Mouse (Mus musculus) left cerebral cortex, adult 9 months (tissue): ENCODE results near the gene Ercc6.

Experiments
- DNase-seq, 2 experiments: peaks; one replicate each; pipeline ENCODE4 v3.0.0; 2022; ENCODE audit warnings: low spot score in 2 of 2

The Ercc6 gene

DNA sequence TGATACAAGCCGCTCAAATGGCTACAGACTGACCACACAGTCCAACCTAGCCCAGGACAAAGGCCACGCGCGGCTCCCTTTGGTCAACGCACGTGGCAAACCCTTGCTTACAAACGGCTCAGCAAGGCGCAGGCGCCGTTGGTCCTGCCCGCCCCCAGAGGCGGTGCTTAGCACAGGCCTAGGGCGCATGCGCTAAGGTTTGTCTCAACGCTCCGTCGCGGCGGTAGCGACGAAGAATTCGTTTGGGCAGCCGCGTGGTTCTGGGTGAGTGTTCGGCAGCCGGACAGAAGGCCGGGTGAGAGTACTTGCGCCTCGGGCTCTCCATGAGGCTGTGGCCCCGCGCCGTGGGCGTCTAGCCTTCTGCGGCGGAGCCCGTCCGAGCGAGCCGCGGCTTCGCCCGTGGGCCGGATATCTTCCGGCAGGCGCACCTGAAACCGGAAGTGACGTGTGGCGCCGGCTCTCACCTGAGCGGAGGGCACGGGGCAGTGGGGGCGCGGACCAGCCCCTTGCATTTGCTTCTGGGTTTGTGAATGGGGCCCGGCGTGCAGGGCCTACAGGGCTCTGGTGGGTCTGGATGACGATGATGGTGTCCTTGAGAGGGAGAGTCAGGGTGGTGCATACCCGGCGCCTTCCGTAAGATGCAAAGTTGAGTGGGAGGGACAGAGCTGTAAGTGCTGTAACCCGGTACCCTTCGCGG is at the start of gene Ercc6:
Gene Ercc6, plus strand, starts transcription at position 186 of the 697 bp plus-strand sequence.
- DNase-seq: peak; percentile 79 to 93

DNA sequence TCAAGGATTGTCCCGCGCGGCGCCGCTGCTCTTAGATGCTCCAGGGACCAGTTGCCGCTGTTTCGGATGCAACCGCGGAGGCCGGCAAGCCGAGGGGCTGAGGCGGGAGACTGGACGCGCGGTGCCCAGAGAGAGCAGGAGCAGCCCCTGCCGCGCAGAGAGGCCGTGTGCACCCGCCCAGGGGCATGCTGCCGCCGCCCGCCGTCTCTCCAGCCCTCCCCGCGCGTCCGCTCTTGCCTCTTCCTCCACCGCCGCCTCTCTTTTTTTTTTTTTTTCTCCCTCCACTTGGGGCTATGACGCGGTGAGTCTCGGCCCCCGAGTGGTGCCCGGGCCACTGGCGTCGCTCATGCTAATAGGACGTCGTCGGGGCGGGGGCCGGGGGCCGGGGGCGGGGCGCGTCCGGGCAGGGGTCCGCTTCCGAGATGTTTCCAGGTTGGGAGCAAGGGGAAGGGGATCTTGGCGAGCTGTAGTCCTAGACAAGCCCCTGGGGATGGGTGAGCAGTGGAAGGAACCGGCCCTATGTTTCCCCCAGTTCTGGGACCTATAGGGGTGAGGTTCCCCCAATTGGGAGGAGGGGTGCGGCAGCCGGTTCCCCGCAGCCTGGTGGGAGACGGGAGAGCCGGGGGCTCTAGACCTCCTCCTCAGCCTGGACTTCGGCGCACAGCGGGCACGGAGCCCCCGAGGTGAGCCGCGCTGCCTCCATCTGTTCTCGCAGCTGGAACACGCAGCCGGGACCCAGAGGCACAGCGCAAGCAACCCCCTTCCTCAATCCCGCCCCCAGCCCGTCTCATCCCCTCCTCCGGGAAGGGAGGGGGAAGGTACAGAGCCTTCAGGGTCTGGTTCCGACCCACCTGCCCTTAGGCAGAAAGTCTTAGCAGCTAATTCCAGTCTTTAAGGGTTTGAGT is 48.5 kb upstream of the Ercc6 start, which contains the start of gene Slc18a3:
Gene Slc18a3, minus strand, starts transcription at position 250 of the 905 bp plus-strand sequence.
- no peak for DNase-seq

DNA sequence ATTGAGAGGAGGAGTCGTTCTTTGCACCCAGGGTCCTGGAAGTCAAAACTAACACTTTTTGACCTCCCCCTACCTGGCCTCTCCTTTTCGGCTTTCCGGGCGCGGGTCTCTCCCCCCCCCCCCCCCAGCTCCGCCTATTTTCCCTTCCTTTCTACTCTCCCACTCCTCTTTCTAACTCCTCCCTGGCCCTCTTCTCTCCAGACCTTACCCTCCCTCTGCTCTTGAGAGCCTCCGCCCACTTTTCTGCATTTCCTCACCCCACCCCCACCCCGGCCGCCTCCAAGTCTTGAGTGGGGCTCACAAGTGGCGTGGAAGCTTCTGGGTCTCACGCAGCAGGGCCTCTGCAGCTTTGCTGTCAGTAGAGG is 47.8 kb upstream of the Ercc6 start:
- DNase-seq: no peak

DNA sequence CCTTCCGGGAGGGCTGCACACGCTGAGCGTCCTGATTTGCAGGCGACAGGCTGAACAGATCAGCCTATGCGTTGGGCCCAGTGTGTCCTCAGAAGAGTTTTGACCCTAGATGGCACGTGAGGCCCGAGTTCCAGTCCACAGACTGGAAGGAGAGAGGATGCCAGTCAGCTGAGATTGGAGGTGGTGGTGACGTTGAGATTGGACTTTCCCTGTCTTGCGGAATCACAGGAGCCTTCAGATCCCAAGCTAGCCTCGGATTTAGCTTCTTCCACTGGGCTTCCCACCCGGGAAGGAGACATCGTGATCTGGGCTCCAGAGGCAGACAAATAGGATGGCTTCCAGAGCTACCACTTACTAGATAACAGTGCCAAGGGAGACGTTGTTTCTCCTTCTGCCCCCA is 47.4 kb upstream of the Ercc6 start, which contains the start of gene Chat:
Gene Chat, minus strand, starts transcription at position 101 of the 400 bp plus-strand sequence.
- DNase-seq: no peak

DNA sequence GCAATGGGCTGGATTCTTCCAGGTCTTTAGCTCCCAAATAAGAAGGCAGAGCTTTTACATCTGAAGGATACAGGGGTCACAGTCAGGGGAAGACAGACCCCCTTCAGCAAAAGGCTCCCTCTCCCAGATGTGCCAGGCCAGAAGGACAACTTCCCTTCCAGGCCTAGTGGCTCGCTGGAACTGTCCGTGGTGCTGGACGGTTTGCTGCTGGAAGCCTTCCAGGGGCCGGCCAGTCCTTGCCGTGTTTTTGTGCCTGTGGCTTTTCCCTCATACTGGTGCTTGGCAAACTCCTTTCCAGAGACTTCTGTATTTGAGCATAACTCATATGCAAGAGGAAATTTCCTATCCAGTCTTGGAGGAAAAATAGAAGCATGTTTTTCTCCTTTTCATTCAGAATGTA is 45.7 kb upstream of the Ercc6 start:
- DNase-seq: no peak

DNA sequence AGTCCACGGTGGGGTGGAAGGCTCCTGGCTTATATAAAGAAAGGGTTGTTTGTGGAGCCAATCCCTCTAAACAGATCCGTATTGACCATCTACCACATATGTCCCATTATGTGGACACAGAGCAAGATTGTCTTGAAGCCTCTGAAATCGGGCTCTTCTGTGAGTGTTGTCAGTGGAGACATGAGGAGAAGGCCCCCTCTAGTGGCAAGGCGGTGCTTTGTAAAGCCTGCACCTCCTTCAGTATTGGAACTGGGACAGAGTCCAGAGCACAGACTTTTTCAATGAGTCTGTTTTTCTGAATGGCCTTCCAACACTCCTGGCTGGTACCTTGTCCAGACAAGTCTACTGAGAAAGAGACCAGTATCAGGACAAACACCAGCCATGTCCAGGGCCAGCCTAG is 40.3 kb upstream of the Ercc6 start:
- peak in 1 of 2 experiments; percentile 73 for DNase-seq

DNA sequence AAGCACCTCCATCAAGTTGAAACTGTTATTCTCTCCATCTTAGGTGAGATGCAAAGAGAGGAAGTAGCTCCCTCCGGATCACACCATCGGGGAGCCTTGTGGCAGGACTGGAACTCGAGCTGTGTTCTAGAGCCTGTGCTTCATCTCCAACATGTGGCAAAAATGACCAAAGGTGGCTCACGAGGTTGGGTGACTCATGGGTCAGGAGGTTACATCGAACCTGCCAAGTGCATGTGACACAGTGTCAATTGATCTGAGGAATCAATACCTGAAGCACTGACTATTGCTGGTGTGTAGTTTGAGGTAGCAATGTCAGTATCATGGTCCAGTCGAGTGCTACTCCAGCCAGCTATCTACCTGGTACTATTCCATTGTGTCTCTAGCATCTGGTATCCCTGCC is 36.8 kb upstream of the Ercc6 start:
- no peak for DNase-seq

DNA sequence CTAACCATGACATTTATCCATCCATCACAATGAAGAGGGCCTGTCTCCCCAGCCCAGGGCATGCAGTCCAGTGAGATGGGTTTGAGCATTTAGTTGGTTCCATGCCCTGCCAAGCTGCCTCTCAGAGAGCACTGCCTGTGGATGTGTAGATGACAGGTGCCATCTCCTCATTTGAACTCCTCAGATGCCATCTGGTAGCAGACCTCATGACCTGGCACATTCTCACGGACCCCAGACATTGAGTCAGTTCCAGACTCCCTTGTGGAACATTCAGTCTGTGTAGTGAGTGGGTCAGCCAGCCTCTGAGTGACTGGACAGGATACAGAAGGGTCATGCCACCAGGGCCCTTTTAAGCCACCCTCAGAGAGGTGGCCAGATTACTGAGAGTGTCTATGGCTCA is 35.7 kb upstream of the Ercc6 start:
- DNase-seq: no peak

DNA sequence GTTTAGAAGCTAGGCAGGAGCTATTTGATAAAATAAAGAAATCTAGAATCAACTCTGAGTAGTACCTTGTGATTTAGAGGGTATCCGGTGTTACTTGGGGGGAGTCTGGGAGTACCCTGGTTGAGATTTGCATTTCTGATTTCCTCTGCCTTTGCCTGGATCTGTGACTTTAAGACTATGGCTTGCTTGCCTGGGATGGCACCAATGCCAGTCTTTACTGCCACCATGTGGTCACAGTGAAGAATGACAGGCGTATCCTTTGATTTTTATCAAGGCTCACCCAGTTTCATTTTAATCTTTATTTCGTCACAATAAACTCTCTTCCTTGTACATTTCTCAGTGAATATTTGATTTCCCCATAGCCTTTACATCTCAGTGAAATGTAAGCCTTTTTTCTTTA is 31.3 kb upstream of the Ercc6 start:
- DNase-seq: no peak

DNA sequence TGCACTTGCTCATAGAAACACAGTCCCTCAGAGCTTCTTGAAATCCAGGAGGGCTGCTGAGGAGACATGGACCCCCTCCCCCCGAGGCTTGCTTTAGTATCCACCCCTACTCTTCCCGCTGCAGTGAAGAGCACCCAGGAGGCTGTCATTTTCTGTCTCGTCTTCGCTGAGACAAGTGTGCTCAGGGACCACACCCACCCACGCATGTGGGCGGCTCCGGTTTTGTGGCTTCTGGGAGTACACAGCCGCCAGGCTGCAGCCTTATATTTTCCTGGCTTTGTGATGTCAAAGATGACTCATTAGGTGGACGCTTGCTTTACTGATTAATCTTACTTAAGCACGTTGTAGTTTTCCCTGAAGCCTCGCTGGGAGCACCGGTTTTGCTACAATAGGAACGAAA is 20.8 kb upstream of the Ercc6 start:
- peak in 1 of 2 experiments; percentile 25 for DNase-seq

DNA sequence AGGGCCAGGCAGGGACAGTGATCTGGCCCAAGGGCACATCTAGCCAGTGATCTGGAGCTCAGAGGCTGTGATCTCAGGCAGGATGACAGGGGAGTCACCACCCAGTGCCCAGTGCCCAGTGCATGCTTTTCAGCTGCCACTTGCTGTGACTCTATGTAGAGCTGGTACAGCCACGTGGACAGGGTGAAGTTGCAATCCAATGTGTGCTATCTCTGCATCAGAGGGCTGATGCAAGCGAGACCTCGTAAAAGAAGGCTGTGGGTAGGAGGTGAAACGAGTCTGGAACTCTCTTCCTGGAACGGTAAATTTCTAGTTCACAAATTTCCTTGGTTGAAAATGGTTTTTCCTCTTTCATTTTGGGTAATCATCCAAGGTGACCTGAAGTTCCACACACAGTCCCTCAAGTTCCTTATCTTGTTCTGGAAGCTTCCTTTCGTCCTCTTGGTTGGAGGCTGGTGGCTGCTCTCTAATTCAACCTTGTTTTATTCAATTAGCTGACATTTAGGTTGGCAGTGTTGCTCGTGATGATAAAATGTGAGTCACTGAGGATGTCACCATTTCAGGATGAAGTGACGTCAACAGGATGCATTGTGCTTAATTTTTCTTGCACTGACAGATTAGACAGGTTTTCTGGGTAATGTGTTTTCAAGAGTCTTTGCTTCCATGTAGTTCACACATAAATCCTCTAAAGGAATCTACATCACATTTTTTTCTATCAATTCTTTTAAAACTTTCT is 17.0 kb upstream of the Ercc6 start:
- no peak for DNase-seq

DNA sequence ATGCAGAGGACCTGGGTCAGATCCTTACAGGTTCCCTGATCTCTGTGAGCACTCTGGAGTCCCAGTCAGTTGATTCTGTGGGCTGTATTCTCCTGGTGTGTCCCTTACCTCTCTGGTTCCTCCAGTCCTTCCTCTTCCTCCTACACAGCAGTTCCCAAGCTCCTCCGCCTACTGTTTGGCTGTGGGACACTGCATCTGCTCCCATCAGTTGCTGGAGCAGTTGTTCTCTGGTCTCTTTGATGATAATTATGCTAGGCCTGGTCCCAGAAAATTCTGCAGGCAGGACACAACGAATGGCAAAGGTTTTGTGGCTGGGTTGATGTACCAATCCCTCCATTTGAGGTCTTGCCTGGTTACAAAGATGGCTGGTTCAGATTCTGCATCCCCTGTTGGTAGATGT is 12.0 kb upstream of the Ercc6 start:
- no peak for DNase-seq

DNA sequence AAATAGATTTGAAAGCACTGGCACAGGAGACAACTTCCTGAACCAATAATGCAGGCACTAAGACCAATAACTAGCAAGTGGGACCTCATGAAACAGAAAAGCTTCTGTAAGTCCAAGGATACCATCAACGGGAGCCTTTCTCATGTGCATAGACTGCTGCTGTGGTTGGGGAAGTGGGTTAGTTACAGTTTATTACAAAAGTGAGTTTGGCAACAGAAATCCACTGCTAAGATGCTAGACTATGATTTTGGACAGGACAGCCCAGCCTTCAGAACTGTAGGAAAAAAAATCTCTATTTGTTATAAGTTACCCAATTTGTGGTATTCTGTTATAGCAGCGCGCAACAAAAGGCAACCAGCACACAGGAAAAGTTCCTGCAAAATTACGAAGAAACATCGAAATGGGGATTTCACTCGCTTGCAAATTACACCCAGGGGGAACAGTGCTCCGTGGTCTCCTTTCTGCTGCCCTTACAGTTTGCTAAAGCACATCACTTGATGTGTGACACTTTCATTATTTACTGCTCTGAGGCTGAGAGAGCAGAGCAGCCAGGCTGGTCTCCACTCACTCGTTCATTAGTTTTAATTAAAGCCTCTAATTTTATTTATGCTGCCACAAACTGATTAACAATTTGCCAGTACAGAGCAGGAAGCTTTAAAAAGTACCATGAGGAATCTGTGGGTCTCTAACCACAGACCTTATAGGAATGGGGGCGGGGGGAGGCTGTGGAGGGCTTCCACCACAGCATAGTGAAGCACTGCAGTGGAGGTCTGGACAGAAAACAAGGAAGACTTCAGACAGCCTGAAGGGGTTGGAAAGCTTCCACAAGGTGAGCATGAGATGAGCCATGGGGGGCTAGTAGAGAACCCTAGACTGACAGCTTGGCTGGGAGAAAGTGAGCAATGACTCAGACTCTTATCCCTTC is 10.3 kb upstream of the Ercc6 start:
- no peak for DNase-seq

DNA sequence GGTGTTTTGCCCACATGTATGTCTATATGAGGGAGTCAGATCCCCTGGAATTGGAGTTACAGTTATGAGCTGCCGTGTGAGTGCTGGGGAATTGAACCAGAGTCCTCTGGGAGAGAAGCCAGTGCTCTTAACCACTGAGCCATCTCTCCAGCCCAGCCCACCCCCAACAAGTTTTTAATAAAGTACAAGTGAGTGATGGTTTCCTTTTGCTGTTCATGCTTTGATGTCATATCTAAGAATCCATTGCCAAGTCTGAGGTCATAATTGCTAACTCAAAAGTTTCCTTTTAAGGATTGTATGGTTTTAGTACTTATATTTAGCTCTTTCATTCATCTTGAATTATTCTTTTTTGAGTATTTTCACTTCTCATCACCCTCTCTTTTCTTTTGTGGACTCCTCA is 9.4 kb upstream of the Ercc6 start:
- no peak for DNase-seq

DNA sequence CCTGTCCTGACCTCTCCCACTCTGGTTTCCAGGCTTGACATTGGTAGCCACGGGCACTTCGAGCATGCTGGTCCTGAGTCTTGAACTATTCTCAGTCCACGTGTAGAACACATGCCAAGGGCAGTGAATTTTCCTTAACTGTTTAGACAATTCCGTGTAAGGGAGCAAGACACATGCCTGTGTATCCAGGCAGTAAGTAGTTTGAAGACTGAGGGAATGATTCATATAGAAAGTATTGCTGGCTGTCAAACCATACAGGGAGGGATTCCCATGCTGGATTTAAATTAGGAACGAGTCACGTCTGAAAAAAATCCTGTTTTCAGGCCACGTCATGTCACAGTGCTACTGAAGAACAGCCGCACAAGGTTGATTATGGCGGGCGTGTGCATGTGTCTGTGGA is 7.0 kb upstream of the Ercc6 start:
- no peak for DNase-seq

DNA sequence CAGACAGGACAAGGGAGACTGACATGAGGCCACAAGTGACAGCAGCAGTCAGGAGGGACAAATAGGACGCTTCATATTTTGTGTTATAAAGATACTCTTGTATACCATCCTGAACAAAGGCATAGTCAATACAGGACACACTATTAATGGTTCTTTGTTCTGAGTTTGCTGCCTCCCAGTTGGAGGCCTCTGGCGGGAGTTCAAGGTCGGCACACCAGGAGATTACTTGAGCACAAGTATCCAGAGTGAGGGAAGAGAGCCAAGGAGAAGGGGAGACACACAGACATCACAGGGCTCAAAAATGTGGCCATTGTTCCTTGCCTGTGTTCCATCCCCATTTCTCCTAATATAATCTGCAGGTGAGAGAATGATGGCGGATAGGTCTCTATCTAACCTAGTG is 6.1 kb upstream of the Ercc6 start:
- DNase-seq: no peak

DNA sequence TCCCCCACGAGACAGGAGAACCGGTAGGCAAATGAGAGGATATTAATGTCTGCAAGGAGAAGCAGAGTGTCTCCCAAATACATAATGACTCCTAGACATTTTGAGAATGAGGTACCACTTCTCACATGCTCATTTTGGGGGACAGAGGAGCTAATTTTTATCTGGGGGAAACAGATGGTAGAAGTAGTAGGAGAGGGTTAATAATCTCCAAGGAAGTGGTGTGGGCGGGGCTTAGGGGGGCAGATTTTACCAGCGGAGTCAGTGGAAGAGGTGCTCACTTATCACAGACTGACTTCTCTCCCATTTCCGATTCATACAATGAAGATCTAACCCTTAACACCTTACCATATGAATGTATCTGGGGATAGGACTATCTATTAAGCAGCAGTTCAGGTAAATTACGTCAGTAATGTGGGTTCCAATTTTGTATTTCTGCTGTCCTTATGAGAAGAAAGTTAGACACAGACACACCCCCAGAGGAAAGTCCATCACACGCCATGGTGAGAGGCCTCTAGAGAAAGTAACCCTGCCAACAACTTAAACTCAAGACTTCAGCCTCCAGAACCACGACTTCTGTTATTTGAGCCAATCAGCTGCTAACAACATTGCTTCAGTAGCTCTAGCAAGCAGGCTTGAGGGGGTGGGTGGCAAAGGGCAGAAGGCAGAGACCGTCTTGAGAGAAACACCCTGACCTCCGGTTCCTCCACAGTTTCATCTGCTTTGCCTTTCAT is 5.1 kb upstream of the Ercc6 start:
- no peak for DNase-seq

DNA sequence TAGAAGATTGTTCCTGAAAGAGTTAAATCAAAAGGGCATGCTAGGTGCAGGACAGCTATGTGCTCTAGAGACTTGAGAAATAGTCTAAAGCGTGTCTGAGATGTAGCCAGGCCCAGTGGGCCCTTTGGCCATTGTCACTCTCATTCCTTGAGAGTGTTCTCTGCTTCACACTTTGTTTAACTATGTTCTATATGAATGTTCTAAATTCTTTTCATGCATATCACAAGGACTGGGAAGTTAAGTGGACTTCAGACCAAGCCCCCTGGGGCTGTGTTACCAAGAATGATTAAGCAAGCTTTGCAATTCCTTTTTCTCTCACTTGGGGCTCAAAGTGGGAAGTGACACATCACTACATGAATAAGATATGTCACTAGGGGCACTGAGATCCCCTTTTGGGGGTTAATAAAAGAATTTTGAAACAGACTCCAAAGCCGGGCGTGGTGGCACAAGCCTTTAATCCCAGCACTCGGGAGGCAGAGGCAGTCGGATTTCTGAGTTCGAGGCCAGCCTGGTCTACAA is 3.8 kb upstream of the Ercc6 start:
- DNase-seq: no peak

DNA sequence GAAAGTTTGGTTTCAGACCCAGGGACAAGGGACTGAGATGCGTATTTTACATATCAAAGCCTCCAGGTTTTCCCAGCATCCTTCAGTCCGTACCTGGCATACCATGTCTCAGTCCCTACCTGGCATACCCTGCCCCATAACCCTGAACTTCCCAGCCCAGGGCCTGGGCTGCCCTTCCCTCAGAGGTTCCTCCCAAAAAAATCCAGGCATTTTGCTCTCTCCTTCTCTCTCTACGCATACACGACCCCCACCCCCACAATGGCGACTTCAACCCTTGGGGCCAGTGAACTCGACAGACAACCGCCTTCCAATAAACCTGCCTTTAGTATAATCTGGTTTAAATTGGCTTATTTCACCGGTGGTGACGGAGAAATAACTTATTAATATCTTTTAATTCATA is 409 bp upstream of the Ercc6 start:
- no peak for DNase-seq

DNA sequence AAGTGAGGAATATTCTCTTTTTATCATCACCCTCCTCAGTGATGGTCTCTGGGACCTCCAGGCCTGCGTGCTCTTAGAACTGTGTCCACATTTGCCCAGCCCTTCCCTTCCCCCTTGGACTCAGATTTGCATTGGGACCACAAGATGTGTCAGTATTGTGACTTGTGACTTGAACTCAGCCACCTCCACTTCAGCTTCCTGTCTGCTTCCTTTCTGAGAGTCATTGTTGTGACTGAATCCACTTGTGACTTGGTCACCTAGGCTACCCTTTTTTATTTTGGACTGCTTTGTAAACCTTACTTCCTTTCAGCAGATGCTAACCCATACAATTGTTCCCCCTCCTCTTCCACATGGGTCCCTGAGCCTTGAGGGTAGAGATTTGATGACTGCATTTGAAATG is 2.8 kb downstream of the Ercc6 start:
- no peak for DNase-seq
